Comparison of ENCODE assay signal across 20 mouse cellular contexts in the genomic region with DNA sequence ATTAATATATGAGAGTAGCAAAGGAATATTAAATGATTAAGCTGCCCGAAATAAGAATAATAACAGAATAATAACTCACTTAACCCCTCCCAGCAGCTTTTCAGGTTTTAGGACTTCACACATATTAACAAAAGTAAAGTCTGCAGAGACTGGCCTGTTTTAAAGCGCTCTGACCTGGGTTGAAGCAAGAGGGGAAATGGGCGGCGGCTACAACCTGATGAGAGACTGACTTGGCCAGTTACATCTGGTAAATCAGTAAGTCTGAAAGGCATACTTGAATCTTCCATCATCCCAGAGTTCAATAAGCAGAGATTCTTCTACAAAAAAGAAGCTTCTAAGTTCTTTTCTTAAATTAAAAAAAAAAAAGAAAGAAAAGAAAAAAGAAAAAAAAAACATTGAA.
DNase-seq lines count a peak whose midpoint lies in the region; ATAC-seq and TF ChIP-seq lines count a peak whose summit lies in the region.
"Had no signal": no experiment of that assay in that cellular context is flagged by ENCODE, and none has a peak within 500 bp of the region (broad histone marks: within the 10 kb centered on the region; RNA-seq: fewer than 3 reads in every experiment).

No protein-coding gene starts in this region.

- H3K4me3 ChIP-seq in heart, adult 2 months: no peak overlapping the region
- no peak overlapping the region for H3K4me3 ChIP-seq in heart, embryonic 11.5 days (ENCODE audit: low read depth, low read length)
- no peak overlapping the region for H3K4me3 ChIP-seq in embryonic facial prominence, embryonic 10.5 days
- H3K4me3 ChIP-seq: forebrain, embryonic 13.5 days; hindbrain, embryonic 12.5 days; kidney, embryonic 15.5 days had no signal

- H3K9me3 ChIP-seq in heart, embryonic 11.5 days (replicated peaks; ENCODE audit: control insufficient read depth, low read length): no peaks in the 10 kb centered on the region
- H3K9me3 ChIP-seq in embryonic facial prominence, embryonic 10.5 days: no peaks in the 10 kb centered on the region
- H3K9me3 ChIP-seq: forebrain, embryonic 13.5 days; G1E; hindbrain, embryonic 12.5 days; kidney, embryonic 15.5 days had no signal

- WGBS in heart, adult 2 months: 70% methylated on average over 4 of the region's 4 CpGs
- WGBS in heart, embryonic 11.5 days (ENCODE audit: insufficient replicate concordance): 79% methylated on average over 4 of the region's 4 CpGs
- WGBS in embryonic facial prominence, embryonic 10.5 days: 85% methylated on average over 4 of the region's 4 CpGs

- DNase-seq in embryo, embryonic 11 days: peak; percentile 14
- DNase-seq in embryo, embryonic 10 days (ENCODE audit: low spot score): no peak
- peak in 1 of 2 experiments; percentile 35 for DNase-seq in heart, adult 2 months
- peak; percentile 28 to 37 for DNase-seq in kidney, postnatal 25 days
- DNase-seq in kidney, postnatal 10 days: no peak
- no peak for DNase-seq in embryonic facial prominence, embryonic 10.5 days (ENCODE audit: low spot score)
- DNase-seq: adrenal gland, postnatal 10 days; B cell, adult 2 months; cerebellum, adult 11 months; cerebellum, adult 8-10 months; cerebellum, postnatal 14 days had no signal

- no peak for ATAC-seq in heart, embryonic 11.5 days (replicated peaks; ENCODE audit: insufficient number of reproducible peaks, low FRiP score, low TSS enrichment)
- ATAC-seq: CD4-positive, CD25-positive, alpha-beta regulatory T cell, adult 4 months; forebrain, embryonic 13.5 days; hindbrain, embryonic 16.5 days; inflammation-experienced regulatory T-cells, adult 6 months; intestine, postnatal 0 days had no signal

- TF ChIP-seq POLR2A in heart, adult 2 months (IDR thresholded peaks at IDR 0.05; ENCODE audit: insufficient read depth, low read depth, low read length): 0 out of 2 replicates have a peak, but pooled peaks have one; percentile 23

- TF ChIP-seq CTCF in heart, adult 2 months (IDR thresholded peaks at IDR 0.05): no peak

- peak overlapping the region; percentile 66 for H3K27ac ChIP-seq in heart, adult 2 months
- no peak overlapping the region for H3K27ac ChIP-seq in heart, embryonic 11.5 days (ENCODE audit: low read depth, low read length)
- H3K27ac ChIP-seq in embryonic facial prominence, embryonic 10.5 days (replicated peaks): no peak overlapping the region
- H3K27ac ChIP-seq: forebrain, embryonic 13.5 days; hindbrain, embryonic 12.5 days; kidney, embryonic 15.5 days had no signal

- TF ChIP-seq EP300 in heart, adult 2 months (IDR thresholded peaks at IDR 0.05; ENCODE audit: insufficient read depth, low read depth, low read length): 0 out of 2 replicates have a peak, but pooled peaks have one; percentile 12

- H3K4me1 ChIP-seq in heart, adult 2 months (ENCODE audit: control insufficient read depth, insufficient read depth, low read length): peaks cover 3% of the 10 kb centered on the region
- peaks cover 3% of the 10 kb centered on the region; the same call in 1 of the 2 replicates for H3K4me1 ChIP-seq in heart, embryonic 11.5 days (ENCODE audit: control insufficient read depth, insufficient read depth, low read length)
- H3K4me1 ChIP-seq in embryonic facial prominence, embryonic 10.5 days: peaks cover 37% of the 10 kb centered on the region
- H3K4me1 ChIP-seq: kidney, embryonic 15.5 days had no signal

- H3K27me3 ChIP-seq in heart, adult 2 months (ENCODE audit: control insufficient read depth, insufficient read depth, low read length): no peaks in the 10 kb centered on the region
- H3K27me3 ChIP-seq in heart, embryonic 11.5 days (ENCODE audit: control insufficient read depth, insufficient read depth, low read length): no peaks in the 10 kb centered on the region
- no peaks in the 10 kb centered on the region for H3K27me3 ChIP-seq in embryonic facial prominence, embryonic 10.5 days (replicated peaks; ENCODE audit: low read depth, poor library complexity, severe bottlenecking)
- H3K27me3 ChIP-seq: forebrain, embryonic 13.5 days; hindbrain, embryonic 12.5 days; kidney, embryonic 15.5 days had no signal

- H3K79me2 ChIP-seq in heart, adult 2 months (replicated peaks; ENCODE audit: control insufficient read depth, insufficient read depth, low read length): no peaks in the 10 kb centered on the region

- H3K4me2 ChIP-seq in heart, embryonic 11.5 days: no peak overlapping the region
- H3K4me2 ChIP-seq: forebrain, embryonic 13.5 days; hindbrain, embryonic 12.5 days; kidney, embryonic 15.5 days had no signal

- peaks cover 5% of the 10 kb centered on the region; the same call in 1 of the 2 replicates for H3K36me3 ChIP-seq in heart, adult 2 months (ENCODE audit: control insufficient read depth, insufficient read depth, low read length)
- H3K36me3 ChIP-seq in heart, embryonic 11.5 days (ENCODE audit: control insufficient read depth, insufficient read depth, low read length): no peaks in the 10 kb centered on the region
- H3K36me3 ChIP-seq in embryonic facial prominence, embryonic 10.5 days (replicated peaks): no peaks in the 10 kb centered on the region
- H3K36me3 ChIP-seq: G1E; hindbrain, embryonic 12.5 days; kidney, embryonic 15.5 days had no signal

- no peak overlapping the region for H3K9ac ChIP-seq in heart, adult 2 months (ENCODE audit: low read depth, low read length)
- H3K9ac ChIP-seq in heart, embryonic 11.5 days (ENCODE audit: low read depth, low read length): no peak overlapping the region
- H3K9ac ChIP-seq: forebrain, embryonic 13.5 days; hindbrain, embryonic 12.5 days; kidney, embryonic 15.5 days had no signal

- intact Hi-C loops in heart, adult 2 months (cut with DNase I): loop anchor here (2.0 to 5.0 kb wide), 3 partner anchors 52 to 108 kb away; a partner anchor contains a TSS

Comparison
In these comparisons a context has a peak if more than half of its experiments do, and no peak if none do; other contexts are left out.
1. DNase-seq: peak in embryo, embryonic 11 days (single experiment) and kidney, postnatal 25 days (2 of 2); none in embryo, embryonic 10 days (single experiment), kidney, postnatal 10 days (single experiment) and embryonic facial prominence, embryonic 10.5 days (single experiment).